Mouse (Mus musculus): ENCODE measurements around the gene Tpst1.

DNA sequence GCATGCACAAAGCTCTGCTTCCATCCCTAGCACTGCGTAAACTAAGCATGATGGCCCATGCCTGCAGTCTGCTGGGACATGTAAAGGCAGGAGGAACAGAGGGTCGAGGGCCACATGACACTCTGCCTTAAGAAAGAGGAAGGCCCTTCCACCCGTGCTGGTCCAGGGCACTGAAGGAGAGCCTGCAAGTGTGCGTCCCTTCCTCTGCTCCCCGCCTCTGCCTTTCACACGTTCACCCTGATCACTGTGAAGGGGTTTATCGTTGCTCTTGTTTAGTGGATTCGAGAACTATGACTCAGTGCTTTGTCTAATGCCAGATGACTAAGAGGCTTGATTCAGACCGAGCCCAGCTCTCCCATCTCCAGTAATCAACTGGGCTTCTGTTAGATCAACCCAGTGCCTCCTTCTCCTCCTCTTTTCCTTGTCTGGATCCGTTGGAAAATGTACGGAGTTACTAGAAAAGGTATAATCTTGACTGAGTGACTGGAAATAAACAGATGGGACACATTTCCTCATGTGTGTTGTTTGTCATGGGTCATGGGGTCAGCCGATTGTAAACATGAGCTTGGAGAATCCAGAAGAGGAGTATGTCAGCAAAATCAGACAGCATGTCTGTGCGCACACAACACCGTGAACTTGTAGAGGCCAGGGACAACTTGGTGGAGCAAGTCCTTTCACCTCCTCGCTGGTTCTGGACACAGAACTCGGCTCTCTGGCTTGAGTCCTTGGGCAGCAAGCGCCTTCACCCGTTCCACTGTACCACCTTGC lies 16.7 kb downstream of the Tpst1 start:
- TF ChIP-seq CTCF (IDR thresholded peaks at IDR 0.05; ENCODE audit: control insufficient read depth, insufficient read depth, insufficient read length) = no peak
- TF ChIP-seq CEBPB (IDR thresholded peaks at IDR 0.05; ENCODE audit: low read depth) = no peak
- no peak for TF ChIP-seq MAX (IDR thresholded peaks at IDR 0.05)
